Mouse (Mus musculus): ENCODE measurements around the gene Ppm1e.

- no peak for TF ChIP-seq GATA1 (IDR thresholded peaks at IDR 0.05; ENCODE audit: low read length)
- TF ChIP-seq TAL1 (IDR thresholded peaks at IDR 0.05; ENCODE audit: low read length): no peak
These were observed 83.3 kb downstream of the Ppm1e start for GRCm38 (mm10) chr11:87275420-87276048.

Data from erythroblast, embryonic 14.5 days (primary cell).